Mouse (Mus musculus): Measurements from ENCODE around the gene Zmynd15. TPM values are rescaled to one million over a fixed set of nuclear protein-coding genes. Genes with fewer than 3 reads are reported as not detected.
"Not testable (repeated sequence)": the region's sequence is repeated elsewhere in the genome, so short reads cannot be mapped to it uniquely, and the experiment has no call there.

The Zmynd15 gene
- polyA plus RNA-seq, 1 experiment from 2014 or later, result 0.63 TPM

- Histone ChIP-seq H3K4me2 (replicated peaks) (peak within 1 kb of the TSS; percentile 70), H3K27ac (peak within 1 kb of the TSS; percentile 92), H3K27me3 (replicated peaks) (no peaks in the 10 kb centered on the region), H3K36me3 (0 out of 2 replicates have a peak, but pooled peaks cover 3% of the 10 kb centered on the region), H3K9ac (peak within 1 kb of the TSS; percentile 71), H3K9me3 (no peaks in the 10 kb centered on the region), H3K4me1 (peaks cover 17% of the 10 kb centered on the region), H3K4me3 (peak within 1 kb of the TSS; percentile 72)
- WGBS, result under 1% methylated on average over 46 of the region's 46 CpGs
- ATAC-seq (ENCODE audit: low FRiP score, low read depth), result peak; percentile 94
Observed at GRCm38 (mm10) chr11:70451797-70452498, 7.3 kb upstream of the Zmynd15 start, which contains the start of gene Med11. Med11 (plus strand) TSS chr11:70451919.

GRCm38 (mm10) chr11:70453261-70454044, 5.8 kb upstream of the Zmynd15 start:
- peaks cover under 1% of the 10 kb centered on the region for H3K27me3 ChIP-seq (replicated peaks)

GRCm38 (mm10) chr11:70459601-70460101, 418 bp downstream of the Zmynd15 start, which contains the start of gene Cxcl16:
Cxcl16 (minus strand) TSS chr11:70459984.
- Histone ChIP-seq H3K9me3 (0 out of 2 replicates have a peak, but pooled peaks cover 3% of the 10 kb centered on the region), H3K4me1 (peaks cover 10% of the 10 kb centered on the region; the same call in 1 of the 2 replicates), H3K4me2 (replicated peaks) (peak within 1 kb of the TSS; percentile 78), H3K27ac (no peak within 1 kb of the TSS), H3K4me3 (peak within 1 kb of the TSS; percentile 39), H3K9ac (peak within 1 kb of the TSS; percentile 48; the same call in 1 of the 2 replicates), H3K27me3 (replicated peaks) (peaks cover 46% of the 10 kb centered on the region), H3K36me3 (no peaks in the 10 kb centered on the region)
- WGBS, result 5% methylated on average over 30 of the region's 30 CpGs
- no peak for ATAC-seq (ENCODE audit: low FRiP score, low read depth)

More at GRCm38 (mm10) chr11:70453261-70454044, 5.8 kb upstream of the Zmynd15 start:
- Histone ChIP-seq H3K9me3 (no peaks in the 10 kb centered on the region), H3K4me1 (peaks cover 17% of the 10 kb centered on the region), H3K9ac (no peak overlapping the region), H3K4me2 (replicated peaks) (0 out of 2 replicates have a peak overlapping the region, but pooled peaks have one; percentile 70), H3K27ac (no peak overlapping the region), H3K36me3 (0 out of 2 replicates have a peak, but pooled peaks cover 3% of the 10 kb centered on the region), H3K4me3 (no peak overlapping the region)
- WGBS, result 91% methylated on average over 9 of the region's 9 CpGs
- no peak for ATAC-seq (ENCODE audit: low FRiP score, low read depth)

GRCm38 (mm10) chr11:70463970-70464369, 4.7 kb downstream of the Zmynd15 start:
- no peak for ATAC-seq (ENCODE audit: low FRiP score, low read depth)
- H3K9ac ChIP-seq, result no peak overlapping the region
- H3K4me3 ChIP-seq, result no peak overlapping the region
- WGBS, result 79% methylated on average over 5 of the region's 5 CpGs
- no peaks in the 10 kb centered on the region for H3K36me3 ChIP-seq
- peaks cover 19% of the 10 kb centered on the region for H3K4me1 ChIP-seq
- no peak overlapping the region for H3K27ac ChIP-seq
- no peak overlapping the region for H3K4me2 ChIP-seq (replicated peaks)
- H3K9me3 ChIP-seq, result 0 out of 2 replicates have a peak, but pooled peaks cover 3% of the 10 kb centered on the region
- H3K27me3 ChIP-seq (replicated peaks), result peaks cover 63% of the 10 kb centered on the region

GRCm38 (mm10) chr11:70465211-70465610, 6.0 kb downstream of the Zmynd15 start:
- ATAC-seq (ENCODE audit: low FRiP score, low read depth), result no peak
- Histone ChIP-seq H3K36me3 (no peaks in the 10 kb centered on the region), H3K4me1 (peaks cover 12% of the 10 kb centered on the region), H3K27ac (no peak overlapping the region), H3K27me3 (replicated peaks) (peaks cover 51% of the 10 kb centered on the region), H3K4me2 (replicated peaks) (peak overlapping the region; percentile 47), H3K4me3 (no peak overlapping the region), H3K9ac (0 out of 2 replicates have a peak overlapping the region, but pooled peaks have one; percentile 29), H3K9me3 (0 out of 2 replicates have a peak, but pooled peaks cover 3% of the 10 kb centered on the region)
- 26% methylated on average over 16 of the region's 16 CpGs for WGBS

GRCm38 (mm10) chr11:70465824-70466223, 6.6 kb downstream of the Zmynd15 start:
- peaks cover 45% of the 10 kb centered on the region for H3K27me3 ChIP-seq (replicated peaks)
- WGBS, result 18% methylated on average over 23 of the region's 23 CpGs
- H3K9me3 ChIP-seq, result 0 out of 2 replicates have a peak, but pooled peaks cover 3% of the 10 kb centered on the region
- ATAC-seq (ENCODE audit: low FRiP score, low read depth), result no peak
- no peaks in the 10 kb centered on the region for H3K36me3 ChIP-seq
- H3K27ac ChIP-seq, result no peak overlapping the region
- peak overlapping the region; percentile 47 for H3K4me2 ChIP-seq (replicated peaks)
- peaks cover 12% of the 10 kb centered on the region for H3K4me1 ChIP-seq
- peak overlapping the region; percentile 9; the same call in 1 of the 2 replicates for H3K4me3 ChIP-seq
- 0 out of 2 replicates have a peak overlapping the region, but pooled peaks have one; percentile 29 for H3K9ac ChIP-seq

GRCm38 (mm10) chr11:70467902-70468619, 8.8 kb downstream of the Zmynd15 start:
- no peaks in the 10 kb centered on the region for H3K36me3 ChIP-seq
- H3K9me3 ChIP-seq, result no peaks in the 10 kb centered on the region
- no peak overlapping the region for H3K4me3 ChIP-seq
- H3K27ac ChIP-seq, result no peak overlapping the region
- H3K4me2 ChIP-seq (replicated peaks), result no peak overlapping the region
- ATAC-seq (ENCODE audit: low FRiP score, low read depth), result no peak
- no peak overlapping the region for H3K9ac ChIP-seq
- peaks cover 34% of the 10 kb centered on the region for H3K27me3 ChIP-seq (replicated peaks)
- WGBS, result 88% methylated on average over 5 of the region's 5 CpGs
- H3K4me1 ChIP-seq, result peaks cover 12% of the 10 kb centered on the region

- H3K27me3 ChIP-seq (replicated peaks), result peaks cover 22% of the 10 kb centered on the region
- no peak overlapping the region for H3K27ac ChIP-seq
- ATAC-seq (ENCODE audit: low FRiP score, low read depth), result no peak
- no peak overlapping the region for H3K4me3 ChIP-seq
- H3K9me3 ChIP-seq, result no peaks in the 10 kb centered on the region
- no peaks in the 10 kb centered on the region for H3K36me3 ChIP-seq
- no peak overlapping the region for H3K9ac ChIP-seq
- no peak overlapping the region for H3K4me2 ChIP-seq (replicated peaks)
- WGBS, result 86% methylated on average over 3 of the region's 3 CpGs
- H3K4me1 ChIP-seq, result peaks cover 12% of the 10 kb centered on the region
Observed at GRCm38 (mm10) chr11:70469764-70470163, 10.5 kb downstream of the Zmynd15 start.

- H3K9ac ChIP-seq, result no peak overlapping the region
- H3K27ac ChIP-seq, result no peak overlapping the region
- H3K36me3 ChIP-seq, result no peaks in the 10 kb centered on the region
- no peak overlapping the region for H3K4me3 ChIP-seq
- H3K9me3 ChIP-seq, result no peaks in the 10 kb centered on the region
- H3K4me1 ChIP-seq, result no peaks in the 10 kb centered on the region
- H3K4me2 ChIP-seq (replicated peaks), result no peak overlapping the region
- no peak for ATAC-seq (ENCODE audit: low FRiP score, low read depth)
- no peaks in the 10 kb centered on the region for H3K27me3 ChIP-seq (replicated peaks)
Observed at GRCm38 (mm10) chr11:70472716-70473115, 13.5 kb downstream of the Zmynd15 start.

- H3K9me3 ChIP-seq; H3K27me3 ChIP-seq (replicated peaks); H3K36me3 ChIP-seq; H3K4me2 ChIP-seq (replicated peaks); H3K4me1 ChIP-seq; H3K9ac ChIP-seq; H3K27ac ChIP-seq; H3K4me3 ChIP-seq; ATAC-seq (ENCODE audit: low FRiP score, low read depth): not testable (repeated sequence)
- WGBS, result 88% methylated on average over 5 of the region's 5 CpGs
Observed at GRCm38 (mm10) chr11:70473291-70473690, 14.1 kb downstream of the Zmynd15 start.

- Histone ChIP-seq H3K27ac (no peak overlapping the region), H3K4me1 (no peaks in the 10 kb centered on the region), H3K27me3 (replicated peaks) (no peaks in the 10 kb centered on the region), H3K4me2 (replicated peaks) (no peak overlapping the region), H3K4me3 (no peak overlapping the region), H3K9ac (no peak overlapping the region), H3K36me3 (no peaks in the 10 kb centered on the region), H3K9me3 (no peaks in the 10 kb centered on the region)
- 85% methylated on average over 12 of the region's 12 CpGs for WGBS
- no peak for ATAC-seq (ENCODE audit: low FRiP score, low read depth)
Observed at GRCm38 (mm10) chr11:70474872-70475534, 15.8 kb downstream of the Zmynd15 start.

Measured in neural tube, embryonic 12.5 days (tissue).